Mouse (Mus musculus) neural tube, embryonic 14.5 days (tissue): ENCODE results near the gene Cd79a. TPM values are rescaled to one million over a fixed set of nuclear protein-coding genes. Genes with fewer than 3 reads are reported as not detected.
A peak's percentile ranks its signal among the peaks of the same experiment; 100 is the strongest.

Source experiments
- ATAC-seq: fragments of 200-750 bp; cut with Nextera tagmentation; 2 replicates; pipeline ENCODE4 v1.8.0; 2017; ENCODE audit warnings: low read depth, mild to moderate bottlenecking, moderate TSS enrichment, moderate library complexity
- H3K27ac ChIP-seq: fragments of 300-500 bp; sonication (generic); 2 replicates; pipeline ENCODE4 v1.5.1; 2014; ENCODE audit warnings: low read depth, mild to moderate bottlenecking, control low read depth, low read length, moderate library complexity, mixed read lengths
- H3K27me3 ChIP-seq: fragments of 300-500 bp; sonication (generic); 2 replicates; pipeline ENCODE4 v1.6.1; 2014; ENCODE audit warnings: low read length; ENCODE audit not compliant: control insufficient read depth, insufficient read depth
- H3K36me3 ChIP-seq: fragments of 300-500 bp; sonication (generic); 2 replicates; pipeline ENCODE4 v1.6.1; 2014; ENCODE audit warnings: low read length, mixed read lengths; ENCODE audit not compliant: control insufficient read depth, insufficient read depth
- H3K4me1 ChIP-seq: fragments of 300-500 bp; sonication (generic); 2 replicates; pipeline ENCODE4 v1.6.1; 2014; ENCODE audit warnings: low read length; ENCODE audit not compliant: control insufficient read depth, insufficient read depth
- H3K4me2 ChIP-seq: fragments of 300-500 bp; sonication (generic); 2 replicates; pipeline ENCODE4 v1.6.1; 2014; ENCODE audit warnings: mild to moderate bottlenecking, low read depth, low read length, control low read depth
- H3K4me3 ChIP-seq: fragments of 300-500 bp; sonication (generic); 2 replicates; pipeline ENCODE4 v1.5.1; 2014; ENCODE audit warnings: low read depth, low read length, control low read depth, mixed read lengths
- H3K9ac ChIP-seq: fragments of 300-500 bp; sonication (generic); replicated peaks from 2 replicates; pipeline ENCODE4 v1.6.1; 2014; ENCODE audit warnings: low read depth, mild to moderate bottlenecking, control low read depth, low read length, mixed read lengths
- H3K9me3 ChIP-seq: fragments of 300-500 bp; sonication (generic); 2 replicates; pipeline ENCODE4 v1.6.1; 2016; ENCODE audit warnings: low read length; ENCODE audit not compliant: control insufficient read depth
- WGBS: fragments of 180-500 bp; shearing (Covaris S2); extraction: QIAGEN DNeasy Blood & Tissue Kit; methylation state at CpG from one replicate; pipeline ENCODE4 v1.1.7; 2014; 5-methylcytosine and 5-hydroxymethylcytosine counted together
- polyA plus RNA-seq: library from polyadenylated mRNA; unstranded; fragments of >200 nt; fragmentation: Nextera tagmentation; extraction: Ambion mirVana; gene quantifications from 2 replicates; pipeline ENCODE4 v1.2.1, GENCODE M21; 2014

Gene Cd79a
- polyA plus RNA-seq, 1 experiment from 2014 or later = 0.16 TPM

DNA sequence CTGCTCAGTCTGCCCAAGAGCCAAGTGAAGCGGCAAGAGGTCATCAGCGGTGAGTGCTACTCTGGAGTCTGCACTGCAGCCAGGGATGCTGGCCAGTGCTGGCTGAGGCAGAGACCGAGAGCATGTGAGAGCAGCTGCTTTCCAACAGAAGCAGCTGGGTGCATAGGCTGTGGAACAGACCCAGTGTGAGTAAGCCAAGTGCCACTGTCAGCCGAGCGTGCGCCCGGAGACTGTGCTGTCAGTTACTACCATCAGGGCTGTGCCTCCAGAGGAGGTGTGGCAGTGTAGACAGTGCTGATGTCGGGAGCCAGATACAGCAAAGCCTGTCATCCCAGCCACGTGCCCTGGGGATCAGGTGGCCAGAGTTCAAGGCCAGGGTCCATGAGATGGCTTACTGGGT is 22.5 kb downstream of the Cd79a start:
- WGBS = 92% methylated on average over 9 of the region's 9 CpGs
- no peaks in the 10 kb centered on the region for H3K27me3 ChIP-seq
- no peaks in the 10 kb centered on the region for H3K4me1 ChIP-seq
- H3K36me3 ChIP-seq = peaks cover 53% of the 10 kb centered on the region
- H3K4me3 ChIP-seq = no peak overlapping the region
- no peaks in the 10 kb centered on the region for H3K9me3 ChIP-seq
- no peak overlapping the region for H3K27ac ChIP-seq
- no peak overlapping the region for H3K4me2 ChIP-seq
- ATAC-seq = no peak
- H3K9ac ChIP-seq = no peak overlapping the region

- WGBS = 39% methylated on average over 6 of the region's 6 CpGs
- Histone ChIP-seq H3K4me1 (peaks cover 6% of the 10 kb centered on the region; the same call in 1 of the 2 replicates), H3K9ac (no peak overlapping the region), H3K4me3 (no peak overlapping the region), H3K9me3 (no peaks in the 10 kb centered on the region), H3K36me3 (peaks cover 17% of the 10 kb centered on the region), H3K27me3 (peaks cover 38% of the 10 kb centered on the region), H3K27ac (no peak overlapping the region), H3K4me2 (no peak overlapping the region)
- ATAC-seq = no peak
Observed at GRCm38 (mm10) chr7:24930475-24930874, 33.3 kb downstream of the Cd79a start.

- 0% methylated on average over 15 of the region's 15 CpGs for WGBS
- peaks cover 38% of the 10 kb centered on the region for H3K27me3 ChIP-seq
- no peak for ATAC-seq
- no peak overlapping the region for H3K27ac ChIP-seq
- no peaks in the 10 kb centered on the region for H3K9me3 ChIP-seq
- H3K4me3 ChIP-seq = no peak overlapping the region
- H3K4me1 ChIP-seq = peaks cover 6% of the 10 kb centered on the region; the same call in 1 of the 2 replicates
- no peak overlapping the region for H3K4me2 ChIP-seq
- H3K9ac ChIP-seq = no peak overlapping the region
- 0 out of 2 replicates have a peak, but pooled peaks cover 9% of the 10 kb centered on the region for H3K36me3 ChIP-seq
Observed at GRCm38 (mm10) chr7:24931651-24932050, 34.5 kb downstream of the Cd79a start.

DNA sequence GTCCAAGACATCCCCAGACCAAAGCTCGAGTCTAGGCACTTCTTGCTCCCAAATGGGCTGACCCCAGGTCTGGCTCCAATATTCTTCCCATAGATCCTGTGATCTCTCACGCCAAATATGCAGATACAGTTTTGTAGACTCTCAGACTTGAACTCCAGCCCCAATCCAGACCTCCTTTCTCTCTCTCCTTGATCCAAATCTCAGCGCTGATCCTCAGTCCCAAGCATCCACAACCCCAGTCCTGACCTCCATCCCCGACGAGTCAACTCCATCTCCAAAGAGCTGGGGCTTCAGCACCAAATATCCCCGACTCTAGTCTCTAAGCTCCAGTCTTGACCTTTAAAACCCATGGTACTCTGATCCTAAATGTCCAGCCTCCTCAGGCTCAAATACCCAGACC is 46.5 kb downstream of the Cd79a start:
- Histone ChIP-seq H3K4me3 (no peak overlapping the region), H3K27ac (no peak overlapping the region), H3K9ac (no peak overlapping the region), H3K4me1 (peaks cover 6% of the 10 kb centered on the region; the same call in 1 of the 2 replicates), H3K4me2 (no peak overlapping the region), H3K27me3 (peaks cover 60% of the 10 kb centered on the region), H3K9me3 (no peaks in the 10 kb centered on the region), H3K36me3 (no peaks in the 10 kb centered on the region)
- no peak for ATAC-seq
- WGBS = 3% methylated on average over 6 of the region's 6 CpGs

- Histone ChIP-seq H3K36me3 (no peaks in the 10 kb centered on the region), H3K27ac (no peak within 1 kb of the TSS), H3K4me2 (peak within 1 kb of the TSS; percentile 53), H3K9ac (no peak within 1 kb of the TSS), H3K9me3 (no peaks in the 10 kb centered on the region), H3K4me3 (peak within 1 kb of the TSS; percentile 27), H3K27me3 (peaks cover 61% of the 10 kb centered on the region), H3K4me1 (peaks cover 8% of the 10 kb centered on the region; the same call in 1 of the 2 replicates)
- no peak for ATAC-seq
- under 1% methylated on average over 52 of the region's 72 CpGs for WGBS
Observed at GRCm38 (mm10) chr7:24944257-24944950, 47.2 kb downstream of the Cd79a start, which contains the start of gene Gm4881. Gm4881 (minus strand) TSS chr7:24944494.

GRCm38 (mm10) chr7:24947316-24948048 is 50.3 kb downstream of the Cd79a start:
- H3K27ac ChIP-seq = no peak overlapping the region
- H3K9me3 ChIP-seq = no peaks in the 10 kb centered on the region
- no peak overlapping the region for H3K9ac ChIP-seq
- 4% methylated on average over 7 of the region's 7 CpGs for WGBS
- H3K36me3 ChIP-seq = no peaks in the 10 kb centered on the region
- H3K4me3 ChIP-seq = no peak overlapping the region
- ATAC-seq = no peak
- peaks cover 60% of the 10 kb centered on the region for H3K27me3 ChIP-seq
- H3K4me1 ChIP-seq = peaks cover 8% of the 10 kb centered on the region; the same call in 1 of the 2 replicates
- no peak overlapping the region for H3K4me2 ChIP-seq

- H3K27me3 ChIP-seq = peaks cover 49% of the 10 kb centered on the region
- no peaks in the 10 kb centered on the region for H3K36me3 ChIP-seq
- ATAC-seq = no peak
- no peak overlapping the region for H3K27ac ChIP-seq
- H3K9ac ChIP-seq = no peak overlapping the region
- WGBS = 2% methylated on average over 29 of the region's 29 CpGs
- H3K9me3 ChIP-seq = no peaks in the 10 kb centered on the region
- no peak overlapping the region; the same call in 1 of the 2 replicates for H3K4me2 ChIP-seq
- H3K4me3 ChIP-seq = 0 out of 2 replicates have a peak overlapping the region, but pooled peaks have one; percentile 5
- H3K4me1 ChIP-seq = peaks cover 8% of the 10 kb centered on the region; the same call in 1 of the 2 replicates
Observed at GRCm38 (mm10) chr7:24948774-24949173, 51.6 kb downstream of the Cd79a start.

- Histone ChIP-seq H3K4me3 (no peak overlapping the region), H3K4me2 (no peak overlapping the region), H3K36me3 (no peaks in the 10 kb centered on the region), H3K9ac (no peak overlapping the region), H3K27ac (no peak overlapping the region), H3K27me3 (peaks cover 44% of the 10 kb centered on the region), H3K4me1 (peaks cover 8% of the 10 kb centered on the region; the same call in 1 of the 2 replicates), H3K9me3 (no peaks in the 10 kb centered on the region)
- WGBS = 2% methylated on average over 8 of the region's 8 CpGs
- 0 out of 2 replicates have a peak, but pooled peaks have one; percentile 28 for ATAC-seq
Observed at GRCm38 (mm10) chr7:24949958-24950623, 52.9 kb downstream of the Cd79a start.
